Mouse (Mus musculus): Measurements from ENCODE around the gene Adam12. TPM values are rescaled to one million over a fixed set of nuclear protein-coding genes. Genes with fewer than 3 reads are reported as not detected.

Adam12 gene
- total RNA-seq, 4 experiments from 2014 or later: 3.1 to 5.6 (median 3.8) TPM

DNA sequence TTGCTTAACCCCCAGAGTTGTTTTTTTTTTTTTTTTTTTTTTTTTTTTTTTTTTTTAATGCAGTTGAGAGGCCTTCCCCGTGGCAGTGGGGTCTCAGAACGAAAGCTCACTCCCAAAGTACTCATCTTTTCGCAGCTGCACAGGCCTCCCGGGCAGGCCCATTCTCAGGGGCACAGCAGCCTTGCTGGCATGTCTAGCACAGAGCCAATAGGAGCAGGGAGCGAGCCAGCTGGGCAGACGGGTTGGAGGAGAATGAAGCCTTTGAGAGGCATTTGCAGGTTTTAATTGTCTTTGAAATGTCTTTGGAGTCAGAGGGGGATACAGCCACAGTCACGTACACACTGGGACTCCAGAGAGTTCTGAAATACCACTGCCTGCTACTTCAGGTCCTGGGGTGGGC is 217.2 kb downstream of the Adam12 start:
- DNase-seq (ENCODE audit: low spot score in 2 of 2): no peak

DNA sequence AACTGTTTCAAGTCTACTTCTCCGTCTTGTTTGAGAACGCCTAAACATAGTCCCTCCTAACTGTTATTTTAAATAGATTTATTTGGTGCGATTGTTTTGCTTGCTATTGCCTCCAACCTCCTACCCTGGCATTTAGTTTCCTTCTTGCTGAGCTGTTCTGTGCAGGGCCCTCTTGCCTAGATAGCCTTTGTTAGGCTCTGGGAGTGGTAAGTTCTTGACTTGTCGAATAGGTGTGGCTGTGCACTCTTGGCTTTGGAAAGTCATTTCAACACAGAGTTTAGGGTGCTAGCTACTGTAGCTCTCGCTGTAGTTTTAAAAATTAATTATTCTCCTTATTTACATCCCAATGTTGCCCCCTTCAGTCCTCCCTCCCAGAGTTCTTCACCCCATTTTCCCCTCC is 222.8 kb downstream of the Adam12 start:
- no peak for DNase-seq (ENCODE audit: low spot score in 2 of 2)

DNA sequence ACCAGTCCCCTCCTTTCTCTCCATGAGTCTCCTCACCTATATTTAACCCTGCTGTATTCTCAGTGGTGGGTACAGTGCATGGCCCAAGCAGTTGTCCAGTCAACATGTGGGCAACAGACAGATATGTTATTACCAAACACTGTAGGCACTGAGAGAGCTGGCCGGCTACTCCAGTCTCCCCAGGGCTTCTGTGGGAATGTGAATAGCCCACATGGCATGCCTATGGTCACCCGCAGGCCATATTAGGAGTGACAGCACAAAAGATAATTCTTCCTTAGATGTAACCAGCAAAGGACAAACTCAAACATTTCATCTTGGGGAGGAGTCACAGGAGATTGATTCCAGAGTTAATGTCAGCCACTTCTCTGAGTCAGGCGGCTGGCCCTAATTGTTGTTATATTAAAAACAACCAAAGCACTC is 224.0 kb downstream of the Adam12 start:
- DNase-seq (ENCODE audit: low spot score in 2 of 2): no peak

DNA sequence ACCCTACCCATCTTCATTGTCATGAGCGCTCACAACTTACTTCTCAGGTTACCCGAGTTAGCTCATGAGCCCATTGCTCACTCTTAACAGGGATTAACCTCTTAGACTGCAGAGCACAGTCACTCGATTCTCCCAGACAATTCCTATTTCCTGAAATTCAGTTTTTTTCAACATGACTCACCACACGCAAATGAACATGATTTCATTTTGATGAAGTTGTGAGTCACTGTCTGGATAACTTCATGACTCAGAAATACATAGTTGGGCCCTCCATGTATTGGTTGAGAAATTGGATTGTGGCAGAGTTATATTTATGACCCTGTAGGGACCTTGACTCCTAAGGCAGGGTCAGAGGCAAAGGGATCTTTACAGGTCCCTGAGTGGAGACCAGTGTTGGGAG is 230.4 kb downstream of the Adam12 start:
- DNase-seq (ENCODE audit: low spot score in 2 of 2): no peak

DNA sequence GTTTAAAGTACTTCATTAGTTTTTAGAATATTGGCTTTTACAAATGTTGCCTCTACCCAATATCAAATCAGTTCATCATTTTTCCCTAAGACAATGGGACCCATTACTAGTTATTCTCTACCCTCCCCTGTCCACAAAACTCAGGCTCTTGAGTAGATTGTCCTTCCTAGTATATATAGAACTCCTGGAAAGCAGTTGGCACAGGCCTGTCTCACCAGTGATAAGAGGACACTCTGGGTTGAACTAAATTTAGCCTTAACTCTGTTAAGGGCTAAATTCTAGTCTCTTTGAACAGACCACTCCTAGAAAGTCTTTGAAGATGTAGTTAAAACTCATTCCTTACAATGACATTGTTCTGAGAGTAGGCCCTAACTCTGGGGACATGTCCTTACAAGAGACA is 241.0 kb downstream of the Adam12 start:
- no peak for DNase-seq (ENCODE audit: low spot score in 2 of 2)

DNA sequence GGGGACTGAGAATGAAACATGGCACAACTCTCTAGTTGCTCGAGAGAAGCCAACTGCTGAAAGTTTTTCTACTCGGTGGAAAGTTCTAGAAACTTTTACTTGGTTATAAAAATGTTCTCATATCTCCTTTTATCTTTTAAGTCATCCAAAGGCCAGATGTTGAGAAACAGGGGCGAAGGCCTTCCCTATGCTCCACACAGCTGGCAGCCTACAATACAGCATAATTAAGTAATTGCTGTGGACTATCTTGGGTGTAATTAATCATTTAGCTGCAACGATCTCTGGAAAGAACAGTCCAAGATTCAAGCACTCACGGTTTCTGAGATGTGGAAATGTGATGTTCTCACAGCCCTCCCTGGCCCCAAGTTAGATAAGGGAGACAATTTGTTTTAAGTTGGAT is 243.6 kb downstream of the Adam12 start:
- DNase-seq (ENCODE audit: low spot score in 2 of 2): no peak

DNA sequence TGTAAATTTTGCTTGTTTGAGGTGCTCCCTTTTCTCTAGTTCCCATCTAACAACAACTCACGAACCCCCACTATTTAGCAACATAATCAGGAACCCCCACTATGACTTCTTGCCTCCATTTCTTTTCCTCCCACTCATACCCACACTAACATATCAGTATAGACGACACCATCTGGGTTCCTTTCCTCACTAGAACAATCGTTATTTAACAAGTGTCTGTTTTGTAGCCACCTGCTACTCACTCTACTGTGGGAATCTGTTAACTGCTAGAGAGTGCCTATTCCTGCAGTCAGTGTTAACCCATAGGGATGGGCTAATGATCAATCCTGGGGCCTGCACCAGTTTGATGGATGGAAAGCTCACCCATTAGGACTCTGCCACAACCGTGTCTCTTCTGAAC is 245.7 kb downstream of the Adam12 start:
- no peak for DNase-seq (ENCODE audit: low spot score in 2 of 2)

DNA sequence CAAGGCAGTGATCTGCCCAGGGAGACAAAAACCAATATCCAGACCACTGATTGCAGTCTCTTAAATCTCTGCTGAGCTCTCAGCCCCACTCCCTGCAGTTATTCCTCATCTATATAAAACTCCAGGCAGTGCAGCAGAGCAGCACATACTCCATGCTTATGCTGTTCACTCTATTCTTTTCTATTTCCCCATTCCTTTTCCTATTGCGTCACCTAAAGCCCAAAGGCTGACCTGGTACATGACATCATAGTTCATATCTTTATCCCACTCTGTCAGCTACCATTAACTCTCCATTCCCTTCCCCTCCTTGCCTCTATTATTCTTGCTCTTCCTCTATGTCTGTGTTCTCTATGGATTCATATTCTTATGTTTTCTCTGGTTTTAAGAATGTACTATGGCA is 246.3 kb downstream of the Adam12 start:
- no peak for DNase-seq (ENCODE audit: low spot score in 2 of 2)

DNA sequence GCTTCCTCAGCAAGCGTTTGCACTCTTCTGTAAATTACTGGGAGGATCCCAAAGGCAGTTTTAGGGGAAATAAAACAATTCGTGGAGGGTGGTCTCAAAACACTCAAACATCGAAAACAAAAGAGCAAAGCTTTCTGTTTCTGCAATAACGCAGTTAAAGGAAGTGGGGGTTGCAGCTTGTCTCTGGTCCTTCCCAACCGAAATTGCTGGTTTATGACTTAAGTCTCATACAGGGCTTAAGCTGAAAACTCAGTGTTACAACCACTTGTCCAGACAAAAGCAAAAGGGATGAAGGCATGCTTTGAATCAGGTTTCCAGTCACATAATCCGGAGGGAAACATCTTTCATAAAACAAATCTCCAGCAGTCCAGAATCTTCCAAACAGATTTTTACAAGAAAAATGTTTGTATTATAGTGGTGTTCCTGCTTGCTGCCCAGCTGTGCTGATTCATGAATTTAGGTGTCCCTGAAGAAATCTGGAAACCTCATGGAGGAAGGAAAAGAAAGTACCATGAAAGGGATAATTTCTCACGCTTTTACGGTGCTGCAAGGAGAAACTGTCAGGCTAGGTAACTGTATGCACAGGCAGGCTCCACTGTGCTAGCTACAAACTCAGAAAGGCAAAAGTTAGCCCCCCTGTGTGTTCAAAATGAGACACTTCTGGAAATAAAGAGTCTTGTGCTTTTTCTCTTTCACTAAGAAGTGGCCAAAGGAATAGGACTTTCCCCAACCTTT is 255.4 kb downstream of the Adam12 start:
- DNase-seq (ENCODE audit: low spot score in 2 of 2): no peak

DNA sequence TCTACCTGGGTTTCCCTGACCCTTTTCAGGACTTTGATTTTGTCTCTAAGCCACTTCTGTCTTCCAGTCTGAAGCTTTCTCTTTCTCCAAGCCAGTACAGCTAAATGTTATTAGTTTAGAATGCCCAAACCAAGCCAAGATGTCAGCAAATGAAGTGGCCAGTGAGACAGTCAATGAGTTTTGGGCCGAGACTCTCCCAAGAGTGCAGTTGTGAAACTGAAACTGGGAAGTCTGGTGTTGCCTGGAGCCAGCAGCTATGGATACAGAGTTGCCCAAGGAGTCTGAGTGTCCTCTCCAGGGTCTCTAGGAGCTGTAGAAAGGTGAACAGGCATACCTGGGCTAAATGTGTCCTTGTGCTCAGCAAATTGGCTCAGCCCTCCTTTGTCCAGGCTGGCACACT is 260.9 kb downstream of the Adam12 start:
- no peak for DNase-seq (ENCODE audit: low spot score in 2 of 2)

DNA sequence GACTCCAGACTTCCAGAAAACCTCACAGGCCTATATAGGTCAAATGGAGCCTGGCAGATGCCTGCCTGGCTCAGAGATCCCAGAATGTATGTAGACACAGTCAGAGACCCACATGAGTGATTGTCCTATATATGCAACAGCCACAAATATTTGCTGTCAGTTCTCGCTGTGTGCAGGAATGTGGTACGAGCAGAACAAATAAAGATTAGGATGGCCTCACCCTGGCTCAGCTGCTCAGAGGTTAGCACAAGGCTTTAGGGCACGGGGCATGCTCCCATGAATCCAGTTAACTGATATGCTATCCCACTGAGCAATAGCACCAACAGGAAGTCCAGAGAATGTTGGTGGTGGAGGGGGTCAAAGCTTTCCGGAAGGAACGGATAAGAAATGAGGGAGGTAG is 261.5 kb downstream of the Adam12 start:
- no peak for DNase-seq (ENCODE audit: low spot score in 2 of 2)

DNA sequence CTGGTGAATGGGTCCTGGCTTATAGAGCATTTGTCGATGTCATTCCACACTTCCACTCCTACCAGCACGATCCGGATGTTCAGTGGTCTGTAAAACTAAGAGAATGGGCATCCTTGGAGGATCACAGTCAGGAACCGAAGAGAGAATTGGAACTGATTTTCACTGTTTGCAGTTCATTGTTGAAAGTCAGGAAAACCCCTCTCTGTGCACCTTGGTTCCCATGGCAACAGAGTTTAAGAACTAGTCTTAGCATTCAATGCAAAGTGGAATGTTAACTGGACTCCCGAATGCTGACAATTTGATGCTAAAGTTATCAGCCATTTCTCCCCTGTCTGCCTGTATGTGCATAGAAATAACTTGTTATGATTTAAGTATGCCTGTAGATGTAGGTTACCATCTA is 264.0 kb downstream of the Adam12 start:
- no peak for DNase-seq (ENCODE audit: low spot score in 2 of 2)

DNA sequence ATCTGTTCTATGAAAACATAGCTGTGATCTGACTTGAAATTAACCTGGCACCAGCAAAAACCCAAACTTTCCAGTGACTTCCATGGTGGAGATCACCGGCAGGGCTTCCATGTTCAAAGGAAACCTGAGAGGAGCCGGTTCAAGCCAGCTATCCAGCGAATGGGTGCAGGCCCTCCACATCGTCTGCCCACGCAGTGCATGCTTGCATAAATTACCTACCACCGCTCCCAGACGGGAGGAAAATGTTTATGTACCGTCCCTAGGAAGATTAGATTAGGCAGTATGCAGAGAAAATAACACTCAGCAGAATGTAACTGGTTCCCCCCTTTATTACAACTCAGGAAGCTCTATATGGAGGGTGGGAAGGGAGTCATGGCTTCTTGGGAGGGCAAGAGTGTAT is 268.4 kb downstream of the Adam12 start:
- no peak for DNase-seq (ENCODE audit: low spot score in 2 of 2)

DNA sequence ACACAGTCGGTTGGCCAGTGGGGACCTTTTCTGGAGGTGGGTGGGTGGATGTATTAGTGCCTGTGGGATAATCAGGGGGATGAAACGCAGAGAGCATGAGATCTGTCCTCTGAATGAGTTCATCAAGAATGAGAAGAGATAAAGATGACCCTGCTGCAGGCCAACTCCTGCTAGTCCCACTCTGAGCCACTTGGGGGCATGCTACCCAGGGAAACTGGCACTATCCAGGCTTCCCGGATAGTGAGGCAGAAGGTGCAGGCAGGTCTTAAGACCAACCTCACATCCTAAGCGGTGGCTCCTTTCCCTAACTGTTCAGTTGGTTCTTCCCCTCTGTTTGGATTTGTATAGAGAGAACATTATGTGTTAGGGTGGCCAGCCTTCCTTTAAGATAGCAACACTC is 272.7 kb downstream of the Adam12 start:
- peak in 1 of 2 experiments; percentile 25 for DNase-seq (ENCODE audit: low spot score in 2 of 2)

DNA sequence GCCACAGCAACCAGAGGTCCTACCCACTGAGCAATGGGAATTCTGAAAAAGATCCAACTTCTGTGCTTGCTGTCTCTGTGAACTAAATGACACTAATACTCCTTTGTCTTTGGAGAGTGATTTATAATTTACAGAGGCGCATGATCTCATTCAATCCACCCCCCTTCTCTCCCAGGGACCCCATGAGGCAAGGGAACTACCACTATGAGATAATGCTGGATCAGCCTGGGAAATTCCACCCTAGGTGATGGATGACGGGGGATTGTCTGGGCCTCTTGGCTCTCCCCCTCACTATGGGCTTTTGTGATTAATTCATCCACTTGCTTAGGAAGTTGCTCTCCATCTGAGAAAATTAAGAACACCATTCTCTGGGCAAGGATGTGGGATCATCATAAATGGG is 274.1 kb downstream of the Adam12 start:
- DNase-seq (ENCODE audit: low spot score in 2 of 2): no peak

DNA sequence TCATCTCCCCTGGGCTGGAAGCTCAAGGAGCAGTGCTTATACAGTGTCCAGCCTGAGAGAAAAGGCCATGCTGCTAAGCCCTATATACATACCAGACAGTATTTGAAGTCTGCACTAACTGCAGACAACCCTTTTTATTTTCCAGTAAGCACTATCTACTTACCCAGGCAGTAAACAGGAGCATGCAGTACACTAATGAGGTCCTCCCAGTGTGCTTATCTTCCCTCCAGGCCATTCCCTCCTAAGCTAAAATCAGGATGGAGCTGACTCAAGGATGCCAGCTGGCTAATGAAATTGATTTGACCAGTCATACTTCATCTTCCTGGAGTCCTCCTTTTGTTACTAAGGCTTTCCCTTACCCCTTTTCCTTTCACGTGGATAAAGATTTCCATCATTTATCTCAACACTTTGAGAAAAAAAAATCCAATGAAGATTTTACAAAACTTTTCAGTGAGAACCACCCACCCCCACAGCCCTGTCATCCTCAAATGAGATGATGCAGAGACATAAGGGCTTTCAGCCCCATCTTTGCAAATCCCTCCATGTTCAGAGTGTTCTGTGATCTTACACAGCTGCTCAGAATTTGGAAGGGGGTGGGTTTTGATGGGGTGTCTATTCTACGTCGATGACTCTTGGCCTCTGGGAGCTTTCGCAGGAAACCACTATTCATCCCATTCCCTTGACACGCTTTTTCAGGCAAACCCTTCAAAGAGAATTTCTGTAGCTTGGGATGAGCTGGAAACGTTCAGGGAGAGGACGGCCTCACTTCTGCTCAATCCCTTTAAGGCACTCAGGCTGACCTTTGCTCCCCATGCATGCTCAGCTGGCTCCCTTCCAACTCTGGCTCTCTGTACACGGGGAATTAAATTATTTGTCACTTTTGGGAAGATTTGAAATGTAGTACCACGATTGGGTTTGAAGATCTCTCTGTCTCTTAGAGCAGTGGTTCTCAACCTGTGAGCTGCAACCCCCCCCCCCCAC is 277.5 kb downstream of the Adam12 start:
- DNase-seq (ENCODE audit: low spot score in 2 of 2): no peak

DNA sequence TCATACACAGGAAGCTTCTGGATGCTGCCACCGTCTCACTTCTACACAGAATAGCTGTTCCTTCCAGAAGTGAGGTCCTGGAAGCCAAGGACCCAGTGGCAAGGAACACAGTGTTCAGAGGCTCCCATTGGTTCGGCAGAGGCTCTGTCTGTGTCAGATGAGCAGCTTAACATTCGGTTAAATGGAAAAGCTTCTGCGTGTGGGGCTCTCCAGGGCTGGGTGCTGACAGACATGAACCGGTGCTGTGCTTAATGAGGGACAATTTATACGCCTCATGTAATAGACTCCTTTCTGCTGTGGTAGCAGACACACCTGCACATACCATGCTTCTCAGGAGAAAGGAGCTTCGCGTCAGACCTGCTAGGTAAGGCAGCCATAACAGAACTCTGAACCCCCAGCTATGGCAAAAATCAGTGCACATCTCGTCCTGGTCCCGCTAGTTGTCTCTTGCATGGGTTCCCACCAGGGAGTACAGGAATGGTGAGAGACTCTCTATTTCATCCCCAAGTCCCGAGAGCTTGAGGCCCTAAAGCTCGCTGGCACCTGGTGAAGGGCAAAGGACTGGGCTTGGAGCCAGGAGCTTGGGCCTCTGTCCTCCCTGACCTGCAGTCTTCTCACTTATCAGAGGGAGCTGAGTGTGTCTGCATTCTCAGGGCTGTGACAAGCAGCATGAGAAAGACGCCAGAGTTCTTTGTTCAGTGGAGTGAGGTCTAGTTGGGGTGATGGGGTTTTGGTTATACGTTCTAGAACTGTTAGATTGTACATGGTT is 280.0 kb downstream of the Adam12 start:
- no peak for DNase-seq (ENCODE audit: low spot score in 2 of 2)

DNA sequence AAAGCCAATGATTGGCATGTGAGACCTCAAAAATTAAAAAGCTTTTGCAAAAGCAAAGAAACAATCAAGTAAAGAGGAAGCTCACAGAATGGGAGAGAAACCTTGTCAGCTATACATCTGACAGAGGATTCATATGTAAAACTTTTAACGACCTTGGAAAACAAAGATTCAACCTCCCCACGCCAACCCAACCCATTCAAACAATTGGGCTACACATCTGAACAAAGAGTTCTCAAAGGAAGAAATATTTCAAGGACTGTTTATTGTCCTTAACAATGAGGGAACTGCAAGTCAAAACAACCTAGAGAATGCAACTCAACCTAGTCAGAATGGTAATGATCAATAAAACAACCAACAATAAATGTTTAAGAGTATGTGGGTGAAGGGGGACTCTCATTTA is 284.6 kb downstream of the Adam12 start:
- no peak for DNase-seq (ENCODE audit: low spot score in 2 of 2)

DNA sequence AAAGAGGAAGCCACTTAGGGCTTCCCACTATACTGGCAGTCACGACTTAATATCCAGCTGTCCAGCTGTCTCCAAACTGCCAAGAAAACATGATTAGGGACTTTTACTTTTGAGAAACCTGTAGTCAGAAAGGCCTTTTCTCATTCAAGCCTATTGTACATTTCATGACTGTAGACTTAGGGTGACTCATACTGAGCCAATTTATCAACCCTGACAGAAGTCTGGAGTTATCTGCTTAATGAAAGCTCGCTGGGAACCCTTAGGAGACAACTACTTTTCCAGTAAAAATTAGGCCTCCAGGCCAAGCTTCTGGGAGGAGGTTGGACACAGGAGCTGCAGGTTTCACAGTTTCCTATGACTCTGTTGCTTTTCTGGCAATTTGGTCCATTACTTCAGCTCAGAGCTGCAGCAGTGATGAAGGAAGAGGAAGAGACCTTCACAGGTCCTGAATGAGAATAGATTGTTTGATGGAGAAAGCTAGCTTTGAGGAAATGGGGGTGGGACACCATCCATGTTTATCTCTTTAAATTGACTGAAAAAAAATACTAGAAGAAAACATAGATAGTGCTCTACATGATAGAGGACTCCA is 285.1 kb downstream of the Adam12 start:
- DNase-seq (ENCODE audit: low spot score in 2 of 2): no peak

DNA sequence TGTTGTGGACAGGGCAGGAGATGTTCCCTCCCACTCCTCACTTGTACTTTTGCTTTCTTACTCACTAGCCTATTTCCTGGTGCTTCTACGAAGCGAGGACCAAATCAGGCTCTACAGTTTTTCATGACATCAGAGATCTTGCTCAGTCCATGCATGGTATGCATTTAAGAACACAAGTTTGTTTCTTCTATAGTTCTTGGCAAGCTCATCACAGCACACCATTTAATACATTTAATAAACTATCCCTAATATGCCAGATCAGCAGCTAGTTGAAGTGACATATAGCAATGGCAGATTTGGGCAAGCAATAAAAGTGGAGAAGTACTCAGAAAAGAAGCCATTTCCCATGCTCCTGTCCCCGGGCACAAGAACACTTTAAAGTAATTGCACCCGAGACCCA is 285.8 kb downstream of the Adam12 start:
- DNase-seq (ENCODE audit: low spot score in 2 of 2): no peak

DNA sequence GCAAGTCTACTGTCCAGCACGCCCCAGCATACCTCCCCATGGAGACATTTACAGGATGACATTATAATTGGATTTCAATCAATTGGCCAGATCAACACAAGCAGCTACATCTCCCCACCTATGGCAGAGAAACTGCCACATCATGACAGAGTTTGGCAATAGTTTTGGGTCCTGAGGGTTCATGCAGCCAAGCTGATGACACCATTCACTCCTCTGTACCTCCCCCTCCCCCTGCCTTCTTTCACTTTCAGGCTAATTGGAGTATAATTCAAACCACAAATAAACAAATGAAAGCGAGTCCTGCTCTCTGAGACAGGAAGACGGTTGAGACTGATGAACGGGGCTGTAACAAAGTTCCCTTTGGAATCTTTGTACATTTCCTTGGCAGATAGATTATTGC is 291.5 kb downstream of the Adam12 start:
- DNase-seq (ENCODE audit: low spot score in 2 of 2): no peak

DNA sequence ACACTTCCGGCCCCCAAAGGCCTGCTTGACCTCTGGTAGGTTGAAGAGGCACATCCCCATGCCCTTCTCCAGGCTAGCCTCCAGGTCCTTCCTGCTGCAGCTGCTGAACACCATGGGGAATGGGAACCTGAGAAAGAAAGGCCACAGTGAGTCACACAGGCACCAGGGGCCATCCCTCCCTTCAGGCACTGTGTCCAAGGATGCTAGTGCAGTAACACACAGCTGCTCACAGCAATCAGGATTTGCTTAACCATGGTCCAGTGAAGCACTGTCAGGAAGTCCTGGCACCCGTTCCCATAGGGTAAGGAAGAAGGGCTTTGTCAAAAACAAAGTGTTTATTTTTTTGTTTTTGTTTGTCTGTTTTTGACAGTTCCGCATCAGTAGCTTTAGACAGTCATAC is 294.5 kb downstream of the Adam12 start:
- DNase-seq (ENCODE audit: low spot score in 2 of 2): no peak

All from left cerebral cortex, adult 8-10 months (tissue).